Mouse (Mus musculus): ENCODE results near the gene Atrnl1. TPM values are rescaled to one million over a fixed set of nuclear protein-coding genes. Genes with fewer than 3 reads are reported as not detected.

The Atrnl1 gene
- polyA plus RNA-seq, 1 experiment from 2014 or later, result 0.68 TPM

GRCm38 (mm10) chr19:57782366-57783089 lies 171.7 kb downstream of the Atrnl1 start:
- H3K4me2 ChIP-seq, result no peak overlapping the region
- no peaks in the 10 kb centered on the region for H3K36me3 ChIP-seq
- WGBS (ENCODE audit: insufficient replicate concordance), result 70% methylated on average over 3 of the region's 3 CpGs
- no peaks in the 10 kb centered on the region for H3K27me3 ChIP-seq
- ATAC-seq (ENCODE audit: low read depth), result no peak
- H3K4me3 ChIP-seq (replicated peaks), result no peak overlapping the region
- H3K9ac ChIP-seq, result no peak overlapping the region
- no peak for DNase-seq
- no peak overlapping the region for H3K27ac ChIP-seq
- no peaks in the 10 kb centered on the region for H3K4me1 ChIP-seq (replicated peaks)
- no peaks in the 10 kb centered on the region for H3K9me3 ChIP-seq (replicated peaks)

- Histone ChIP-seq H3K4me2 (no peak overlapping the region), H3K27ac (no peak overlapping the region), H3K27me3 (no peaks in the 10 kb centered on the region), H3K36me3 (no peaks in the 10 kb centered on the region), H3K4me3 (replicated peaks) (no peak overlapping the region), H3K9ac (no peak overlapping the region), H3K4me1 (replicated peaks) (no peaks in the 10 kb centered on the region), H3K9me3 (replicated peaks) (no peaks in the 10 kb centered on the region)
- ATAC-seq (ENCODE audit: low read depth), result no peak
- no peak for DNase-seq
- 64% methylated on average over 5 of the region's 5 CpGs for WGBS (ENCODE audit: insufficient replicate concordance)
These were observed 175.9 kb downstream of the Atrnl1 start for GRCm38 (mm10) chr19:57786699-57787098.

GRCm38 (mm10) chr19:57802207-57802606 lies 191.4 kb downstream of the Atrnl1 start:
- Histone ChIP-seq H3K36me3 (no peaks in the 10 kb centered on the region), H3K27ac (no peak overlapping the region), H3K27me3 (no peaks in the 10 kb centered on the region), H3K4me3 (replicated peaks) (no peak overlapping the region), H3K9ac (no peak overlapping the region), H3K4me2 (no peak overlapping the region), H3K9me3 (replicated peaks) (no peaks in the 10 kb centered on the region), H3K4me1 (replicated peaks) (no peaks in the 10 kb centered on the region)
- ATAC-seq (ENCODE audit: low read depth) (no peak), DNase-seq (no peak)
- 77% methylated on average over 9 of the region's 9 CpGs for WGBS (ENCODE audit: insufficient replicate concordance)

GRCm38 (mm10) chr19:57802771-57803482 lies 192.1 kb downstream of the Atrnl1 start:
- no peaks in the 10 kb centered on the region for H3K9me3 ChIP-seq (replicated peaks)
- DNase-seq (no peak), ATAC-seq (ENCODE audit: low read depth) (no peak)
- H3K9ac ChIP-seq, result no peak overlapping the region
- H3K4me1 ChIP-seq (replicated peaks), result no peaks in the 10 kb centered on the region
- no peak overlapping the region for H3K27ac ChIP-seq
- H3K4me3 ChIP-seq (replicated peaks), result no peak overlapping the region
- no peak overlapping the region for H3K4me2 ChIP-seq
- no peaks in the 10 kb centered on the region for H3K36me3 ChIP-seq
- H3K27me3 ChIP-seq, result no peaks in the 10 kb centered on the region
- WGBS (ENCODE audit: insufficient replicate concordance), result 53% methylated on average over 14 of the region's 14 CpGs

GRCm38 (mm10) chr19:57803483-57803820 lies 192.6 kb downstream of the Atrnl1 start:
- no peak overlapping the region for H3K4me2 ChIP-seq
- H3K9ac ChIP-seq, result no peak overlapping the region
- no peaks in the 10 kb centered on the region for H3K4me1 ChIP-seq (replicated peaks)
- no peak overlapping the region for H3K4me3 ChIP-seq (replicated peaks)
- H3K9me3 ChIP-seq (replicated peaks), result no peaks in the 10 kb centered on the region
- no peaks in the 10 kb centered on the region for H3K27me3 ChIP-seq
- ATAC-seq (ENCODE audit: low read depth) (no peak), DNase-seq (no peak)
- no peak overlapping the region for H3K27ac ChIP-seq
- no peaks in the 10 kb centered on the region for H3K36me3 ChIP-seq
- 52% methylated on average over 3 of the region's 3 CpGs for WGBS (ENCODE audit: insufficient replicate concordance)

- ATAC-seq (ENCODE audit: low read depth), result no peak
- Histone ChIP-seq H3K4me1 (replicated peaks) (no peaks in the 10 kb centered on the region), H3K4me2 (no peak overlapping the region), H3K9ac (no peak overlapping the region), H3K36me3 (no peaks in the 10 kb centered on the region), H3K27me3 (no peaks in the 10 kb centered on the region), H3K27ac (no peak overlapping the region), H3K9me3 (replicated peaks) (no peaks in the 10 kb centered on the region), H3K4me3 (replicated peaks) (no peak overlapping the region)
- WGBS (ENCODE audit: insufficient replicate concordance), result 64% methylated on average over 2 of the region's 2 CpGs
- DNase-seq, result no peak
These were observed 197.5 kb downstream of the Atrnl1 start for GRCm38 (mm10) chr19:57808363-57808762.

- H3K4me3 ChIP-seq (replicated peaks), result no peak overlapping the region
- H3K9ac ChIP-seq, result no peak overlapping the region
- DNase-seq (no peak), ATAC-seq (ENCODE audit: low read depth) (no peak)
- no peaks in the 10 kb centered on the region for H3K9me3 ChIP-seq (replicated peaks)
- H3K27me3 ChIP-seq, result no peaks in the 10 kb centered on the region
- H3K27ac ChIP-seq, result no peak overlapping the region
- no peak overlapping the region for H3K4me2 ChIP-seq
- WGBS (ENCODE audit: insufficient replicate concordance), result 79% methylated on average over 6 of the region's 6 CpGs
- H3K36me3 ChIP-seq, result no peaks in the 10 kb centered on the region
- no peaks in the 10 kb centered on the region for H3K4me1 ChIP-seq (replicated peaks)
These were observed 203.5 kb downstream of the Atrnl1 start for GRCm38 (mm10) chr19:57814291-57814690.

GRCm38 (mm10) chr19:57816221-57816996 lies 205.6 kb downstream of the Atrnl1 start:
- H3K4me2 ChIP-seq, result no peak overlapping the region
- H3K9me3 ChIP-seq (replicated peaks), result no peaks in the 10 kb centered on the region
- WGBS (ENCODE audit: insufficient replicate concordance), result 73% methylated on average over 17 of the region's 17 CpGs
- no peak overlapping the region for H3K4me3 ChIP-seq (replicated peaks)
- no peaks in the 10 kb centered on the region for H3K36me3 ChIP-seq
- H3K9ac ChIP-seq, result no peak overlapping the region
- no peaks in the 10 kb centered on the region for H3K4me1 ChIP-seq (replicated peaks)
- no peak overlapping the region for H3K27ac ChIP-seq
- no peak for DNase-seq
- H3K27me3 ChIP-seq, result no peaks in the 10 kb centered on the region
- no peak for ATAC-seq (ENCODE audit: low read depth)

- Histone ChIP-seq H3K4me1 (replicated peaks) (no peaks in the 10 kb centered on the region), H3K4me2 (no peak overlapping the region), H3K27me3 (no peaks in the 10 kb centered on the region), H3K36me3 (no peaks in the 10 kb centered on the region), H3K27ac (no peak overlapping the region), H3K4me3 (replicated peaks) (no peak overlapping the region), H3K9ac (no peak overlapping the region), H3K9me3 (replicated peaks) (no peaks in the 10 kb centered on the region)
- ATAC-seq (ENCODE audit: low read depth) (no peak), DNase-seq (no peak)
- 71% methylated on average over 11 of the region's 11 CpGs for WGBS (ENCODE audit: insufficient replicate concordance)
These were observed 206.9 kb downstream of the Atrnl1 start for GRCm38 (mm10) chr19:57817736-57818135.

GRCm38 (mm10) chr19:57823446-57823845 lies 212.6 kb downstream of the Atrnl1 start:
- 68% methylated on average over 4 of the region's 4 CpGs for WGBS (ENCODE audit: insufficient replicate concordance)

GRCm38 (mm10) chr19:57825271-57826207 lies 214.7 kb downstream of the Atrnl1 start:
- 79% methylated on average over 13 of the region's 13 CpGs for WGBS (ENCODE audit: insufficient replicate concordance)
- H3K4me3 ChIP-seq (replicated peaks), result no peak overlapping the region
- H3K4me1 ChIP-seq (replicated peaks), result no peaks in the 10 kb centered on the region
- no peaks in the 10 kb centered on the region for H3K27me3 ChIP-seq
- no peak overlapping the region for H3K27ac ChIP-seq
- DNase-seq, result no peak
- no peak overlapping the region for H3K4me2 ChIP-seq
- H3K36me3 ChIP-seq, result no peaks in the 10 kb centered on the region
- no peaks in the 10 kb centered on the region for H3K9me3 ChIP-seq (replicated peaks)
- no peak overlapping the region for H3K9ac ChIP-seq
- ATAC-seq (ENCODE audit: low read depth), result no peak

More at GRCm38 (mm10) chr19:57823446-57823845, 212.6 kb downstream of the Atrnl1 start:
- Histone ChIP-seq H3K9ac (no peak overlapping the region), H3K27ac (no peak overlapping the region), H3K4me2 (no peak overlapping the region), H3K4me1 (replicated peaks) (no peaks in the 10 kb centered on the region), H3K27me3 (no peaks in the 10 kb centered on the region), H3K36me3 (no peaks in the 10 kb centered on the region), H3K4me3 (replicated peaks) (no peak overlapping the region), H3K9me3 (replicated peaks) (no peaks in the 10 kb centered on the region)
- DNase-seq, result no peak
- ATAC-seq (ENCODE audit: low read depth), result no peak

Measured in liver, embryonic 13.5 days (tissue).